Mouse (Mus musculus) lung, adult 18-20 months (tissue): ENCODE measurements around the gene Gpc5.
"Not testable (repeated sequence)": the region's sequence is repeated elsewhere in the genome, so short reads cannot be mapped to it uniquely, and the experiment has no call there.

Experiments used
- DNase-seq, 2 experiments: peaks; one replicate each; pipeline ENCODE4 v3.0.0; 2022; ENCODE audit warnings: mixed read lengths in 2 of 2

Gpc5 gene

DNA sequence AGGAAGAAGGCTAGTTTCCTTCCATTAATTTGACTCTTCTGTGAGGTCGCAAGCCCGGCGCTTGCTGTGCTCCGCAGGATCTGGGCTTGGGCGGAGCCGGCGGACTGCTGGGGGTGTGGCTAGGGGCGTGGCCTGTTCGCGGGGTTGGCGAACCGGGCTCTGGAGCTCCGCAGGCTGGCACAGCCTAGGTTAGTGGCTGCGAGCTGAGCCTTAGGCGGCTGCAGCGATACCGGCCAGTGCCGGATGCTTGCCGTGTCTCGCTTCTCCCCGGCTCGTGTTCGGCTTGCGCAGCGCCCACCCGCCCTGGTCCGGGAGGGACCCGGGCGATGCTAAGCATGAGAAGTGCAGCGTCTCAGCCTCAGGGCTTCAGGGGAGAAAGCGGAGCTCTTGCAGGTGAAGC, at the start of gene Gpc5:
Gpc5 (plus strand) TSS at position 135 of the 400 bp plus-strand sequence.
- peak; percentile 88 to 90 for DNase-seq

DNA sequence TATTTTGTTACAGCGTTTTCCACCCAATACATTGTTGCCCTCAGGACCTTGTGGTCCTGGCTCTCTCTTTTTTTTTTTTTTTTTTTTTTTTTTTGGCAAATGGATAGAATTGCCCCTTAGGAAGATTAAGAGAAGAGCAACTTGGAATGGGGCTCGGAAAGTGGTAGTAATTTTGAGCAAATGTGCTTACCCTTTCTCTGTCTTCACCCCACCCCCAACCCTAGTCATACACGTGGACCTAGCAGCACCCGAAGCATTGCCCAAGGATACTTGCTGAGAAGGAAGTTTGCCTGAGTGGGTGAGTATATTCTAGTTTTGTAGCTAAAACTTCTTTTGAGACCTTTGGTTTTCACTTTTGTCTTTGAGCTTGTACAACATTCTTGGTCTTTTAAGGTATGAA, 49.4 kb upstream of the Gpc5 start:
- no peak for DNase-seq

GRCm38 (mm10) chr14:115044016-115044415, 48.0 kb upstream of the Gpc5 start:
- DNase-seq, result no peak

- DNase-seq, result no peak
Measured at GRCm38 (mm10) chr14:115045712-115046111, 46.3 kb upstream of the Gpc5 start.

GRCm38 (mm10) chr14:115047316-115047715, 44.7 kb upstream of the Gpc5 start:
- no peak for DNase-seq

- no peak for DNase-seq
Measured at GRCm38 (mm10) chr14:115047990-115048862, 43.8 kb upstream of the Gpc5 start.

GRCm38 (mm10) chr14:115048863-115049566, 43.0 kb upstream of the Gpc5 start:
- no peak for DNase-seq

DNA sequence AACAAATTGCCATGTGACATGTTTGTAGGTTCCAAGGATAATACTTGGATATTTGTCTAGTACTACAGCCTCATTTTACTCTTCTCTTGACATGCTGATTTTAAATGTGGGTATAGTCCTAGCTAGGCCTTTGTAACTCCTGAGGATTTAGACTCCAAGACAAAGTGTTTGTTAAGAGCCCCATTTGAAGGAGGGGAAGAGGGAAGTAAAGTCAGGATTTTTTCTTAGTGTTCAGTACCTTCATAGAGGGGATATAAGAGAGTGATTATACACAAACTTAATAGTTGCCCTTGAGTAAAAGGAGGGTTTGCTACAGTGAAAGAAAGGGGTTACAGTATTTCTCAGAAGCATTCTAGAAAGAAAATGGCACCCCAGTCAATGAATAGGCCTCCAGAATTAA, 42.2 kb upstream of the Gpc5 start:
- no peak for DNase-seq

DNA sequence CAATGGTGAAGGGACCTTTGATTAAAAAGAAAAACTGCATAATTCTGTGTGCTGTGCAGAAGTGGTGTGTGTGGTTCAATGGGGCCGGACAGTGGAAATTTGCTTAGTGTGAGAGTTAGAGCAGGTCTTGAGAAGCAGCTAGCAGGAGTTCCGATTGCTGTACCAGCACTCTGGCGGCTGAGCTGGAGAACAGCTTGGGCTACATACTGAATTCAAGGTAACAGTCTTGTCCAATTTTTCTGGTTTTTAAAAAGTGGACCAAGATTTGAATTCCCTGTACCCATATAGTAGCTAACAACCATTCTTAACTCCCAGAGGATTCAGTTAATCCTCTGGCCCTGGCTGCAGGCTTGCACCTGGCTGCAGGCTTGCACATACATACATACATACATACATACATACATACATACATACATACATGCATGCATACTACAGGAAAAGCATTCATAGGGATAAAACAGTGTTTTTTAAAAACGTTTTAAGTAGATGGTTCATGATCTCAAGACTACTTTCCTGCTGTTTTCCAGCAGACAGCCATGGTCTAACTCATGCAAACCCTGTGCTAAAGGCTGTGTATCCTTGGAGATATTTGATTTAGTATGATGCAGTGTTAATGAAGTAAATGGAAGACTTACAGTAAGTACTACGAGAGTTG, 40.8 kb upstream of the Gpc5 start:
- no peak for DNase-seq

GRCm38 (mm10) chr14:115052371-115052770, 39.6 kb upstream of the Gpc5 start:
- DNase-seq, result no peak

DNA sequence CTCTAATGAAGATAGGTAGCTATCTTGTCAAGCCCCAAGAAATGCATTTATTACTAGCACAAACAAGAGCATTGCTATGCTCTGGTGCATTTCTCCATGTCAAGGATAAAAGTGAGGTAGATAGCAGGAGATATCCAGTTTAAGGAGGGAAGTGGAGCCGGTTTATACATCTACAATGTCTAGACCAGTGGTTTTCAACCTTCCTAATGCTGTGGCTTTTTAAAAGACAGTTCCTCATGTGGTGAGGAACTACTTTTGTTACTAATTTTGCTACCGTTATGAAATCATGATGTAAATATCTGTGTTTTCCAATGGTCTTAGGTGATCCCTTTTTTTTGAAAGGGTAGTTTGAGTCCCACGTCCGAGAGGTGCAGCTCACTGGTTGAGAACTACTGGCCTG, 37.8 kb upstream of the Gpc5 start:
- DNase-seq, result no peak

DNA sequence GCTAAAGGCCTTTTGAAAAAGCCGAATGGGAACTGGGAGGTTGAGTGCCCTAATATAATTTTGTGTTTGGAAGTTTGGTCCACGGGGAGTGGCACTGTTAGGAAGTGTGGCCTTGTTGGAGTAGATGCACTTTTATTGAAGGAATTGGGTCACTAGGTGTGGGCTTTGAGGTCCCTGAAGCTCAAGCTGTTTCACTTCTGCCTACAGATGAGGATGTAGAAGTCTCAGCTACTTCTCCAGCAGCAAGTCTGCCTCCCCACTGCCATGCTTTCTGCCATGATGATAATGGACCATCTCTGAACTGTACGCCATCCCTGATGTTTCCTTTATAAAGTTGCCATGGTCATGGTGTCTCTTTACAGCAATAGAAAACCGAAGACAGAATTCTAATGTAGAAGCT, 34.5 kb upstream of the Gpc5 start:
- no peak for DNase-seq

DNA sequence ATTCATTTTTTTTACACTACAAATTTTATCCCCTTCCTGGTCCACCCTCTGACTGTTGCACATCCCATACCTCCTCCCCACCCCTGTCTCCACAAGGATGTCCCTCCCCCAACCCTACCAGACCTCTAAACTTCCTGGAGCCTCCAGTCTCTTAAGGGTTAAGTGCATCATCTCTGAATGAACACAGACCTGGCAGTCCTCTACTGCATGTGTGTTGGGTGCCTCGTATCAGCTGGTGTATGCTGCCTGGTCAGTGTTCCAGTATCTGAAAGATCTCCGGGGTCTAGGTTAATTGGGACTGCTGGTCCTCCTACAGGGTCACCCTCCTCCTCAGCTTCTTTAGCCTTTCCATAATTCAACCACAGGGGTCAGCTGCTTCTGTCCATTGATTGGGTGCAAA, 25.9 kb upstream of the Gpc5 start:
- DNase-seq, result not testable (repeated sequence)

- DNase-seq, result no peak
Measured at GRCm38 (mm10) chr14:115070534-115070933, 21.5 kb upstream of the Gpc5 start.

GRCm38 (mm10) chr14:115077340-115077739, 14.7 kb upstream of the Gpc5 start:
- DNase-seq, result no peak

DNA sequence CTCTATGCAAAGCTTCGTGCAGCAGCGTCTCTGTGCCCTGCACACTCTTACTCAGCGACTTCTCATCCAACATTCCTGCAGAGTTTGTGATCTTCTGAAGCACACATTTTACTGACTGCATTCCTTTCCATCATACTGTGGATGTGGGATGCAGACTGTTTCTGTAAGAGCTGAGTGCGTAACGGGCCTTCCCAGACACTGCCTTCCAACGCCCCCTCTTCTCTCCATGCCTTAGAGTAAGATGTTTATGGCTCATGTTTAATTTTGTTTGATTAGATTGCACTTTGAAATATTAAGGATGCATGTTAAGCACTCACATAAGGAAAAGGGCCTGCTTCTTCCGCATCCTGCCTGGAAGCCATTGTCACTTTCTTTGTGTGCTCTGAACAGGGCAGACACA, 14.0 kb upstream of the Gpc5 start:
- DNase-seq, result no peak

- DNase-seq, result no peak
Measured at GRCm38 (mm10) chr14:115081728-115082502, 10.1 kb upstream of the Gpc5 start.

GRCm38 (mm10) chr14:115090516-115090915, 1.5 kb upstream of the Gpc5 start:
- DNase-seq, result no peak

DNA sequence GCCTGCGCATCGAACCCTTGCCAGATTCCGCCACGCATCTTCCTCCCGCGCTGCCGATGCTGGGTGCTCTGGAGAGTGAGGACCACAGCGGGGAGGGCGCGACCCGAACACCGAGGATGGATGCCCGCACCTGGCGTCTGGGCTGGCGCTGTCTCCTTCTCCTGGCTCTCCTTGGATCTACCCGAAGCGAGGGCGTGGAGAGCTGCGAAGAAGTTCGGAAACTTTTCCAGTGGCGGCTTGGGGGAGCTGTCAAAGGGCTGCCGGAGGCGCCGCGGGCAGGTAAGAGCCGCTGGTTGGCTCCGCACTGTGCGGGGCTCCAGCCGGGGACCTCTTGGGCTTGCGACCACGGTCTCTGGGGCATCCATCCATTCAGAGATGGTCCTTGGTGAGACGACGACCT, 495 bp downstream of the Gpc5 start:
- peak; percentile 5 to 7 for DNase-seq

DNA sequence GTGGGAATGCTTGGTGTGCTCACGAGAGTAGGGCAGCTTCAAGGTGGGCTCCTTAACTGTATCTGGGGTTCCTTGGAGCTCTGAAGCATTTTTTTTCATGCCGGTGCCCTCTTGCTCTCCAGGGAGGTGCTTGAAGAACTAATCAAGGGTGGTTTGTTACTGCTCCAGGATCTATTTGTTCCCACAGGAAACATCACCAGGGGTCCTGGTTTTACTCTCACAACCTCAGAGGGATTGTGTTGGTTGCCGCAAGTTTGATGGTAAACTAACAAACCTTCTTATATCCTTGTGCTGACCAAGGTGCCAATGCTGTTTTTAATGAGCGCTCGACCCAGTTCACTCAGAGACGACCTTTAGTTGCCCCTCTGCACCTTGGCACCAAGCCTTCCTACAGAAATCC, 937 bp downstream of the Gpc5 start:
- DNase-seq, result no peak

DNA sequence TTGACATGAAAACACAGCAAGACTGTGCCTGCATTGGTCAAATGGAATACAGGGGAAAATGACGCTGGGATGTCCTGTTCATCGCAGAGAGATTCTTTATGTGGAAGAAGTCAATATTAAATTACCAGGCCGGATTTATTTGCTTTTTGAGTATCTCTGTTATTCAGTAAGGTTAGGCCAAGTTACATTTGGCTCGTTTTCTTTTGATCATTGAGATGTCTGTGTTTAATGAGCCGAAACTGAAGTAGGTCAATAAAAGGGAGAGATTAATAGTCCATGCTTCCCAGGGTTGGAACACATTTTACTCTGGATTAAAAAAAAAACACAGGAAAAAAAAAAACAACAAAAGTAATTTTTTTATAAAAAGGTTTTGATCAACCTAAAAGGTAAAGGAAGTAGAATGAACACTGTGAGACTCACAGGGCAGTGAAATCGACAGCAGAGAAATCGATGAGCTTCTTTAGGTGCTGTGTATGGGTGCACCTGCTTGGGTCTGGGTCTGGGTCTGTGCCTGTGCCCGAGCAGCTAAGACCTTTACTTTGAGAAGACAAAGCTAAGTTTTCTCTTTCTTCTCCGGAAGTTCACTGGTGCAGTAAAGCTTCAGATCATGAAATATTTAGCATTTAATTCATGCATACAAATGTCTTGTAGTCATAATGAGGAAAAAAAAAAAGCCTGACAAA, 8.7 kb downstream of the Gpc5 start:
- DNase-seq, result no peak

DNA sequence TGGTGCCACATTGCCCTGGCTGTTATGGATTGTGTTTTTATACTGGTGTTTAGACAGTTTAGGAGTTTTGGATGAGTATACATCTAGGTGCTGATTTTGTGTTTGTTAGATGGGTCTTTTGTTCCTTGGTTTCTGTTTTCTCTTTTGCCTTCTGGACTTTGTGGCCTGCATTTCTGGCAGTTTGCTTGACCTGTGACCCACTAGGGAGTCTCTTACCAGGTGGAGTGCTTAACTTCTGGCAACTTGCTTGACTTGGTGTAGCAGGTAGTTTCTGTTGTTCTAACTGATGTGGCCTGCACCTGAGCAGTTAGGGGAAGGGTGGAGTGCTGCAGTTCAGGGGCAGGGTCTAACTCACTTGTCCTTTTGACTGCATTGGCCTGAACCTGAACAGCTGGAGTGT, 14.3 kb downstream of the Gpc5 start:
- DNase-seq, result no peak
